Mouse (Mus musculus): Measurements from ENCODE around the gene Ampd1.
"Not testable (repeated sequence)": the region's sequence is repeated elsewhere in the genome, so short reads cannot be mapped to it uniquely, and the experiment has no call there.

Ampd1 gene

GRCm38 (mm10) chr3:103102454-103103390 is 28.9 kb downstream of the Ampd1 start, which contains the start of gene Dennd2c:
Gene Dennd2c, plus strand, starts transcription at chr3:103102604.
- in situ Hi-C loops (cut with MboI; ENCODE audit: low sequenced_read_pairs), result no loop called here

GRCm38 (mm10) chr3:103107565-103108240 is 33.9 kb downstream of the Ampd1 start:
- in situ Hi-C loops (cut with MboI; ENCODE audit: low sequenced_read_pairs), result no loop called here

- in situ Hi-C loops (cut with MboI; ENCODE audit: low sequenced_read_pairs), result no loop called here
These were observed 38.4 kb downstream of the Ampd1 start for GRCm38 (mm10) chr3:103112216-103112615.

- in situ Hi-C loops (cut with MboI; ENCODE audit: low sequenced_read_pairs), result no loop called here
These were observed 49.8 kb downstream of the Ampd1 start for GRCm38 (mm10) chr3:103123636-103124035.

GRCm38 (mm10) chr3:103126138-103126537 is 52.3 kb downstream of the Ampd1 start:
- in situ Hi-C loops (cut with MboI; ENCODE audit: low sequenced_read_pairs), result no loop called here

GRCm38 (mm10) chr3:103127177-103127576 is 53.4 kb downstream of the Ampd1 start:
- in situ Hi-C loops (cut with MboI; ENCODE audit: low sequenced_read_pairs), result no loop called here

- in situ Hi-C loops (cut with MboI; ENCODE audit: low sequenced_read_pairs), result no loop called here
These were observed 53.9 kb downstream of the Ampd1 start for GRCm38 (mm10) chr3:103127721-103128120.

- in situ Hi-C loops (cut with MboI; ENCODE audit: low sequenced_read_pairs), result no loop called here
These were observed 54.4 kb downstream of the Ampd1 start for GRCm38 (mm10) chr3:103128251-103128650.

- in situ Hi-C loops (cut with MboI; ENCODE audit: low sequenced_read_pairs), result no loop called here
These were observed 55.7 kb downstream of the Ampd1 start for GRCm38 (mm10) chr3:103129367-103130159.

- in situ Hi-C loops (cut with MboI; ENCODE audit: low sequenced_read_pairs), result no loop called here
These were observed 56.5 kb downstream of the Ampd1 start for GRCm38 (mm10) chr3:103130236-103130751.

- in situ Hi-C loops (cut with MboI; ENCODE audit: low sequenced_read_pairs), result no loop called here
These were observed 59.3 kb downstream of the Ampd1 start for GRCm38 (mm10) chr3:103133098-103133497.

- in situ Hi-C loops (cut with MboI; ENCODE audit: low sequenced_read_pairs), result no loop called here
These were observed 62.7 kb downstream of the Ampd1 start for GRCm38 (mm10) chr3:103136414-103137077.

GRCm38 (mm10) chr3:103139047-103139446 is 65.2 kb downstream of the Ampd1 start:
- in situ Hi-C loops (cut with MboI; ENCODE audit: low sequenced_read_pairs), result no loop called here

- in situ Hi-C loops (cut with MboI; ENCODE audit: low sequenced_read_pairs), result not testable (repeated sequence)
These were observed 66.5 kb downstream of the Ampd1 start for GRCm38 (mm10) chr3:103140095-103140838.

- in situ Hi-C loops (cut with MboI; ENCODE audit: low sequenced_read_pairs), result no loop called here
These were observed 67.5 kb downstream of the Ampd1 start for GRCm38 (mm10) chr3:103141287-103141686.

- in situ Hi-C loops (cut with MboI; ENCODE audit: low sequenced_read_pairs), result no loop called here
These were observed 68.6 kb downstream of the Ampd1 start for GRCm38 (mm10) chr3:103142366-103142765.

GRCm38 (mm10) chr3:103145336-103145735 is 71.5 kb downstream of the Ampd1 start:
- in situ Hi-C loops (cut with MboI; ENCODE audit: low sequenced_read_pairs), result no loop called here

- in situ Hi-C loops (cut with MboI; ENCODE audit: low sequenced_read_pairs), result no loop called here
These were observed 72.0 kb downstream of the Ampd1 start for GRCm38 (mm10) chr3:103145791-103146190.

- in situ Hi-C loops (cut with MboI; ENCODE audit: low sequenced_read_pairs), result no loop called here
These were observed 72.7 kb downstream of the Ampd1 start for GRCm38 (mm10) chr3:103146330-103147166.
